Comparison of ENCODE assay signal across 19 mouse cellular contexts in the genomic region with DNA sequence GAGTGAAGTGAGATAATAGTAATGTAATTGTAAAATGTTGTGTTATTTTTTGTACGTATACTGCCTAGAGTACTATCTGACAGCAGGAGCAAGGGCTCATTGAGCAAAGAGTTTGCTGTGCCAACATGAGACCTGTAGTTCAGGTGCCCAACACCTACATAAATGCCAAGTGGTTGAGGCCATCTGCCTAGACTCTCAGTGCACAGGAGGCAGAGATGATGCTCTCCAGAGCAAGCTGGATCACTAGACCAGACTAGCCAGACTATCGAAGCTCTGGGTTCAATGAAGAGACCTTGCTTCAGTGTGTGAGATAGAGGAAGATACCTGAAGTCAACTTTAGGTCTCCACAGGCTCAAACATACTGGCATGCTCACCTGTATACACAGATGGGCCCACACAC.
"Had no signal": no experiment of that assay in that cellular context is flagged by ENCODE, and none has a peak within 500 bp of the region (broad histone marks: within the 10 kb centered on the region; RNA-seq: fewer than 3 reads in every experiment).

No protein-coding gene starts in this region.

- H3K4me3 ChIP-seq: limb, embryonic 12.5 days; limb, embryonic 15.5 days; midbrain, embryonic 12.5 days; myocyte; neural tube, embryonic 13.5 days had no signal

- H3K27ac ChIP-seq: limb, embryonic 12.5 days; limb, embryonic 15.5 days; liver, embryonic 14.5 days; macrophage; midbrain, embryonic 12.5 days; neural tube, embryonic 13.5 days had no signal

- ATAC-seq: liver, postnatal 0 days; lung, postnatal 0 days; midbrain, embryonic 16.5 days had no signal

- H3K9me3 ChIP-seq: limb, embryonic 12.5 days; limb, embryonic 15.5 days; midbrain, embryonic 12.5 days; neural tube, embryonic 13.5 days had no signal

- H3K4me1 ChIP-seq: limb, embryonic 15.5 days had no signal

- H3K27me3 ChIP-seq: limb, embryonic 12.5 days; limb, embryonic 15.5 days; midbrain, embryonic 12.5 days; neural tube, embryonic 13.5 days had no signal

- H3K36me3 ChIP-seq: limb, embryonic 12.5 days; limb, embryonic 15.5 days; midbrain, embryonic 12.5 days; neural tube, embryonic 13.5 days had no signal

- DNase-seq: kidney, postnatal 14 days; kidney, postnatal 4 days; left cerebral cortex, postnatal 4 days; liver, postnatal 0 days; lung, embryonic 14.5 days; right cerebral cortex, postnatal 4 days; thymus, adult 2 months; thymus, postnatal 14 days; thymus, postnatal 4 days had no signal

- H3K4me2 ChIP-seq: limb, embryonic 12.5 days; limb, embryonic 15.5 days; liver, embryonic 11.5 days; lung, embryonic 14.5 days; midbrain, embryonic 12.5 days; neural tube, embryonic 13.5 days had no signal

- H3K9ac ChIP-seq: limb, embryonic 12.5 days; limb, embryonic 15.5 days; liver, embryonic 14.5 days; liver, postnatal 0 days; lung, embryonic 14.5 days; midbrain, embryonic 12.5 days; neural tube, embryonic 13.5 days had no signal
